Mouse (Mus musculus) neural tube, embryonic 10.5 days (tissue): ENCODE results near the gene Lysmd3.

ENCODE experiments used
- DNase-seq: peaks from one replicate; pipeline ENCODE4 v3.0.0-alpha.2; 2017; ENCODE audit warnings: low spot score; ENCODE audit errors: extremely low spot score

Lysmd3 gene

GRCm38 (mm10) chr13:81667713-81668112 is 10.2 kb downstream of the Lysmd3 start:
- no peak for DNase-seq

- DNase-seq = no peak
These were observed 17.9 kb downstream of the Lysmd3 start for GRCm38 (mm10) chr13:81675333-81675732.

GRCm38 (mm10) chr13:81683107-81683506 is 25.6 kb downstream of the Lysmd3 start:
- no peak for DNase-seq

- no peak for DNase-seq
These were observed 26.8 kb downstream of the Lysmd3 start for GRCm38 (mm10) chr13:81684258-81684657.

- no peak for DNase-seq
These were observed 27.4 kb downstream of the Lysmd3 start for GRCm38 (mm10) chr13:81684884-81685283.

GRCm38 (mm10) chr13:81689587-81689986 is 32.1 kb downstream of the Lysmd3 start:
- no peak for DNase-seq

- DNase-seq = no peak
These were observed 33.0 kb downstream of the Lysmd3 start for GRCm38 (mm10) chr13:81690477-81690876.

GRCm38 (mm10) chr13:81691606-81692005 is 34.1 kb downstream of the Lysmd3 start:
- no peak for DNase-seq

- no peak for DNase-seq
These were observed 37.0 kb downstream of the Lysmd3 start for GRCm38 (mm10) chr13:81694446-81694845.

GRCm38 (mm10) chr13:81703148-81703547 is 45.7 kb downstream of the Lysmd3 start:
- DNase-seq = no peak

- DNase-seq = no peak
These were observed 46.2 kb downstream of the Lysmd3 start for GRCm38 (mm10) chr13:81703621-81704020.

- DNase-seq = no peak
These were observed 48.8 kb downstream of the Lysmd3 start for GRCm38 (mm10) chr13:81706311-81706710.

- DNase-seq = no peak
These were observed 52.3 kb downstream of the Lysmd3 start for GRCm38 (mm10) chr13:81709805-81710204.

GRCm38 (mm10) chr13:81710266-81710665 is 52.8 kb downstream of the Lysmd3 start:
- no peak for DNase-seq

GRCm38 (mm10) chr13:81710775-81711545 is 53.5 kb downstream of the Lysmd3 start, which contains the start of the genes Polr3g and Mblac2:
Gene Polr3g (minus strand): TSS chr13:81711013.
Gene Mblac2 (plus strand): TSS chr13:81711341.
- peak; percentile 94 for DNase-seq

GRCm38 (mm10) chr13:81711546-81712371 is 54.3 kb downstream of the Lysmd3 start:
- no peak for DNase-seq

- no peak for DNase-seq
These were observed 56.4 kb downstream of the Lysmd3 start for GRCm38 (mm10) chr13:81713896-81714295.
